Comparison of ENCODE assay signal across 13 mouse cellular contexts in the genomic region with DNA sequence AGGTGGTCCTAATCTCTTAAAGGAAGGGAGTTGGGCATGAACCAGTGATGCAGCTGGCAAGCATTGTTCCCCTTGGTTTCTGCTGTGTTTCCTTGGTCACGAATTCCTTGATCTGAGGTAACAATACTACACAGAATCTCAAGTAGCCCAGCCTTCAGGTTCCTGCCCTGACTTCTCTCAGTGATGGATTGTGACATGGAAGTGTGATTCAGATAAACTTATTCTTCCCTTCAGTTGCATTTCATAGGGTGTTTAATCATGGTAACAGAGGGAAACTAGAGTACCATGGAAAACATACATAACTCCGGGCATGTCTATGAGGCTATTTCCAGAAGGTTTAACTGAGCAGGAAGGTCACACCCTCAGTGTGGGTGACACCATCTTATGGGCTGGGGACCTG. TPM values are rescaled to one million over a fixed set of nuclear protein-coding genes. Genes with fewer than 3 reads are reported as not detected.
A peak's percentile ranks its signal among the peaks of the same experiment; 100 is the strongest.
DNase-seq lines count a peak whose midpoint lies in the region; ATAC-seq and TF ChIP-seq lines count a peak whose summit lies in the region.
"Had no signal": no experiment of that assay in that cellular context is flagged by ENCODE, and none has a peak within 500 bp of the region (broad histone marks: within the 10 kb centered on the region; RNA-seq: fewer than 3 reads in every experiment).

Gene Rbm47 (minus strand): TSS at position 101 of the 400 bp plus-strand sequence.

- H3K9me3 ChIP-seq in hindbrain, embryonic 15.5 days: no peaks in the 10 kb centered on the region
- H3K9me3 ChIP-seq in hindbrain, postnatal 0 days (ENCODE audit: low read length): no peaks in the 10 kb centered on the region
- no peaks in the 10 kb centered on the region for H3K9me3 ChIP-seq in neural tube, embryonic 13.5 days
- H3K9me3 ChIP-seq in embryonic facial prominence, embryonic 14.5 days (ENCODE audit: control insufficient read depth, low read length): no peaks in the 10 kb centered on the region
- H3K9me3 ChIP-seq in heart, embryonic 12.5 days (replicated peaks): peaks cover 3% of the 10 kb centered on the region; the same call in 1 of the 2 replicates

- peak within 1 kb of the TSS; percentile 31; the same call in 1 of the 2 replicates for H3K4me2 ChIP-seq in hindbrain, embryonic 15.5 days
- no peak within 1 kb of the TSS for H3K4me2 ChIP-seq in hindbrain, postnatal 0 days (ENCODE audit: low read depth, low read length)
- no peak within 1 kb of the TSS for H3K4me2 ChIP-seq in neural tube, embryonic 13.5 days
- no peak within 1 kb of the TSS for H3K4me2 ChIP-seq in embryonic facial prominence, embryonic 14.5 days (ENCODE audit: low read depth, low read length)
- no peak within 1 kb of the TSS for H3K4me2 ChIP-seq in heart, embryonic 12.5 days

- peak within 1 kb of the TSS; percentile 65 for H3K27ac ChIP-seq in hindbrain, embryonic 15.5 days (replicated peaks)
- H3K27ac ChIP-seq in hindbrain, postnatal 0 days: no peak within 1 kb of the TSS
- H3K27ac ChIP-seq in neural tube, embryonic 13.5 days (replicated peaks): peak within 1 kb of the TSS; percentile 69
- H3K27ac ChIP-seq in embryonic facial prominence, embryonic 14.5 days (replicated peaks; ENCODE audit: low read depth, low read length): no peak within 1 kb of the TSS
- H3K27ac ChIP-seq in small intestine, adult 2 months (ENCODE audit: insufficient read depth, low read depth, low read length): no peak within 1 kb of the TSS
- no peak within 1 kb of the TSS for H3K27ac ChIP-seq in heart, embryonic 12.5 days (ENCODE audit: poor library complexity, severe bottlenecking)

- no peak for ATAC-seq in hindbrain, embryonic 15.5 days (ENCODE audit: low FRiP score, low read depth)
- ATAC-seq in hindbrain, postnatal 0 days: no peak
- ATAC-seq in neural tube, embryonic 13.5 days (ENCODE audit: low read depth): no peak
- ATAC-seq in embryonic facial prominence, embryonic 14.5 days (ENCODE audit: low read depth): no peak
- ATAC-seq in heart, embryonic 12.5 days (ENCODE audit: insufficient number of reproducible peaks, low FRiP score): no peak
- ATAC-seq: hindbrain, embryonic 16.5 days had no signal

- no peak within 1 kb of the TSS for H3K4me3 ChIP-seq in hindbrain, embryonic 15.5 days
- no peak within 1 kb of the TSS for H3K4me3 ChIP-seq in hindbrain, postnatal 0 days (ENCODE audit: low read length)
- H3K4me3 ChIP-seq in neural tube, embryonic 13.5 days: no peak within 1 kb of the TSS
- no peak within 1 kb of the TSS for H3K4me3 ChIP-seq in embryonic facial prominence, embryonic 14.5 days (ENCODE audit: low read depth, low read length)
- no peak within 1 kb of the TSS for H3K4me3 ChIP-seq in small intestine, adult 2 months (ENCODE audit: low read depth, low read length)
- no peak within 1 kb of the TSS for H3K4me3 ChIP-seq in heart, embryonic 12.5 days
- H3K4me3 ChIP-seq: megakaryocyte, embryonic 14.5 days had no signal

- H3K9ac ChIP-seq in hindbrain, embryonic 15.5 days: no peak within 1 kb of the TSS
- no peak within 1 kb of the TSS for H3K9ac ChIP-seq in hindbrain, postnatal 0 days (replicated peaks; ENCODE audit: low read length)
- H3K9ac ChIP-seq in neural tube, embryonic 13.5 days: no peak within 1 kb of the TSS
- H3K9ac ChIP-seq in embryonic facial prominence, embryonic 14.5 days (ENCODE audit: low read depth, low read length): no peak within 1 kb of the TSS
- H3K9ac ChIP-seq in heart, embryonic 12.5 days: no peak within 1 kb of the TSS

- no peak for TF ChIP-seq POLR2A in small intestine, adult 2 months (IDR thresholded peaks at IDR 0.05; ENCODE audit: low read depth, low read length)

- H3K36me3 ChIP-seq in hindbrain, embryonic 15.5 days: no peaks in the 10 kb centered on the region
- H3K36me3 ChIP-seq in hindbrain, postnatal 0 days (ENCODE audit: insufficient read depth, low read length): no peaks in the 10 kb centered on the region
- H3K36me3 ChIP-seq in neural tube, embryonic 13.5 days: no peaks in the 10 kb centered on the region
- H3K36me3 ChIP-seq in embryonic facial prominence, embryonic 14.5 days (ENCODE audit: control insufficient read depth, insufficient read depth, low read length): no peaks in the 10 kb centered on the region
- no peaks in the 10 kb centered on the region for H3K36me3 ChIP-seq in small intestine, adult 2 months (ENCODE audit: control insufficient read depth, insufficient read depth, low read length)
- no peaks in the 10 kb centered on the region for H3K36me3 ChIP-seq in heart, embryonic 12.5 days

- no peak for TF ChIP-seq CTCF in hindbrain, postnatal 0 days (IDR thresholded peaks at IDR 0.05; ENCODE audit: low read depth)
- no peak for TF ChIP-seq CTCF in small intestine, adult 2 months (IDR thresholded peaks at IDR 0.05; ENCODE audit: extremely low read depth, insufficient read length, insufficient replicate concordance, low read depth, low read length)

- 80% methylated on average over 2 of the region's 2 CpGs for WGBS in hindbrain, embryonic 15.5 days
- WGBS in hindbrain, postnatal 0 days: 83% methylated on average over 2 of the region's 2 CpGs
- 86% methylated on average over 2 of the region's 2 CpGs for WGBS in neural tube, embryonic 13.5 days
- WGBS in embryonic facial prominence, embryonic 14.5 days: 87% methylated on average over 2 of the region's 2 CpGs
- 81% methylated on average over 2 of the region's 2 CpGs for WGBS in small intestine, adult 2 months
- 79% methylated on average over 2 of the region's 2 CpGs for WGBS in heart, embryonic 12.5 days

- DNase-seq in hindbrain, postnatal 0 days (ENCODE audit: low spot score): no peak
- no peak for DNase-seq in neural tube, embryonic 10.5 days (ENCODE audit: extremely low spot score, low spot score)
- DNase-seq in embryonic facial prominence, embryonic 14.5 days (ENCODE audit: low spot score): no peak
- no peak for DNase-seq in cerebellum, postnatal 36 days
- DNase-seq: cerebellum, adult 9-10 months; heart, adult 11 months; thymus, adult 18-20 months had no signal

- H3K27me3 ChIP-seq in hindbrain, embryonic 15.5 days: no peaks in the 10 kb centered on the region
- H3K27me3 ChIP-seq in hindbrain, postnatal 0 days (ENCODE audit: insufficient read depth, low read length): no peaks in the 10 kb centered on the region
- H3K27me3 ChIP-seq in neural tube, embryonic 13.5 days: no peaks in the 10 kb centered on the region
- no peaks in the 10 kb centered on the region for H3K27me3 ChIP-seq in embryonic facial prominence, embryonic 14.5 days (replicated peaks; ENCODE audit: control insufficient read depth, insufficient read depth, low read length)
- no peaks in the 10 kb centered on the region for H3K27me3 ChIP-seq in small intestine, adult 2 months (ENCODE audit: control insufficient read depth, insufficient read depth, low read length)
- H3K27me3 ChIP-seq in heart, embryonic 12.5 days (replicated peaks): no peaks in the 10 kb centered on the region

- H3K4me1 ChIP-seq in hindbrain, embryonic 15.5 days (replicated peaks): no peaks in the 10 kb centered on the region
- no peaks in the 10 kb centered on the region for H3K4me1 ChIP-seq in hindbrain, postnatal 0 days (ENCODE audit: insufficient read depth, low read length)
- peaks cover 8% of the 10 kb centered on the region for H3K4me1 ChIP-seq in neural tube, embryonic 13.5 days (replicated peaks)
- no peaks in the 10 kb centered on the region for H3K4me1 ChIP-seq in embryonic facial prominence, embryonic 14.5 days (ENCODE audit: control insufficient read depth, insufficient read depth, low read length)
- no peaks in the 10 kb centered on the region for H3K4me1 ChIP-seq in small intestine, adult 2 months (ENCODE audit: control insufficient read depth, insufficient read depth, insufficient read length, low read length)
- 0 out of 2 replicates have a peak, but pooled peaks cover 4% of the 10 kb centered on the region for H3K4me1 ChIP-seq in heart, embryonic 12.5 days (replicated peaks)
- H3K4me1 ChIP-seq: megakaryocyte, embryonic 14.5 days had no signal

RNA-seq across cellular contexts. Expression of gene Rbm47, which starts in this region (rescaled TPM):
- 5.3 and 5.8 TPM in 2 replicates for polyA plus RNA-seq in hindbrain, embryonic 15.5 days (2015; fragmentation: Nextera tagmentation; extraction: Ambion mirVana)
- 2.5 and 2.6 TPM in 2 replicates for total RNA-seq in hindbrain, postnatal 0 days (2014; rRNA removed)
- polyA plus RNA-seq in hindbrain, postnatal 0 days (2015; fragmentation: Nextera tagmentation; extraction: Ambion mirVana): 5.0 and 6.0 TPM in 2 replicates
- 1.5 and 2.5 TPM in 2 replicates for polyA plus RNA-seq in neural tube, embryonic 13.5 days (2015; fragmentation: Nextera tagmentation; extraction: Ambion mirVana)
- 6.7 and 10.4 TPM in 2 replicates for polyA plus RNA-seq in embryonic facial prominence, embryonic 14.5 days (2014; fragmentation: Nextera tagmentation; extraction: Ambion mirVana)
- polyA plus RNA-seq in small intestine, adult 2 months (2012; rRNA removed): 142 and 310 TPM in 2 replicates
- 2.2 and 2.4 TPM in 2 replicates for polyA plus RNA-seq in heart, embryonic 12.5 days (2016; fragmentation: Nextera tagmentation; extraction: Ambion mirVana)

Comparison
In these comparisons a context has a peak if more than half of its experiments do, and no peak if none do; other contexts are left out.
1. RNA of gene Rbm47 (polyA plus RNA-seq): 142 to 310 TPM in small intestine, adult 2 months; 6.7 to 10.4 TPM in embryonic facial prominence, embryonic 14.5 days, 5.3 to 5.8 TPM in hindbrain, embryonic 15.5 days, 5.0 to 6.0 TPM in hindbrain, postnatal 0 days, 2.2 to 2.4 TPM in heart, embryonic 12.5 days and 1.5 to 2.5 TPM in neural tube, embryonic 13.5 days; every median in the first group is over 10 times any median in the second.
2. H3K27ac ChIP-seq: peak in hindbrain, embryonic 15.5 days (single experiment) and neural tube, embryonic 13.5 days (single experiment); none in hindbrain, postnatal 0 days (single experiment), embryonic facial prominence, embryonic 14.5 days (single experiment), small intestine, adult 2 months (single experiment) and heart, embryonic 12.5 days (single experiment).